Mouse (Mus musculus): ENCODE measurements at regions not wholly inside any gene's neighbourhood (a gene's known extent, or its start where the extent isn't known, plus 50 kb on each side); places are given as distances from the start of the nearest gene placed in this dataset.

DNA sequence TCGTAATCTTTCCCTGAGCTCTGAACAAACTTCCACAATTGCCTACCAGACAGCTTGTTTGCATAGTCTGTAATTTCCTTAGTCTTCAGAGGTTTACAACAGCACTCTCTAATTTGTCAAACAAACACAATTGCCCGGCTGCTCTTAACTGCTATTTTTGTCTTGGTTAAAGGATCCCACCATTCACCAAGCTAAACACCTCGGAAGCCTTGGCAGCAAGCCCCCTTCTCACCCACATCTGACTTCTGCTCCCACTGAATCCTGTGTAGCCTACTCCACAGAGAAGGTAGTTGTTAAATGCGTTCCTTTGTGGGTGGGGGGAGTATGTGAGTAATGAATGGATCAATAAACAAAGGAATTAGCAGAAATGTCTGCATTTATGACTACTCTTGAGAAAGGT is 59.8 kb upstream of the Rspo3 start:
- no peak for TF ChIP-seq CTCF (conservative IDR thresholded peaks at IDR 0.05; ENCODE audit: insufficient read depth, insufficient read length, low read depth, low read length)
- no peak for TF ChIP-seq POLR2A (IDR thresholded peaks at IDR 0.05; ENCODE audit: low read depth, low read length)

Measured in kidney, adult 2 months (tissue).